Mouse (Mus musculus): ENCODE measurements around the gene Pigc. TPM values are rescaled to one million over a fixed set of nuclear protein-coding genes. Genes with fewer than 3 reads are reported as not detected.

Pigc gene
- total RNA-seq (2021) (10 to 100 TPM; 11.3 to 11.5 TPM), polyA plus RNA-seq (2012; rRNA removed) (11.6 and 19.7 TPM in 2 replicates)
- long read RNA-seq, full-length matches to known transcripts = 9 of 9 reads
- long read RNA-seq, partial matches to known transcripts = 0 of 9 reads
- long read RNA-seq, other reads (novel, unspliced or antisense) = 0 of 9 reads

- peak; percentile 70; the same call in 1 of the 2 replicates for TF ChIP-seq POLR2A (IDR thresholded peaks at IDR 0.05; ENCODE audit: insufficient read depth, low read depth, low read length)
- TF ChIP-seq EP300 (IDR thresholded peaks at IDR 0.05; ENCODE audit: insufficient read depth, low read depth, low read length) = peak; percentile 75
- TF ChIP-seq CTCF (IDR thresholded peaks at IDR 0.05) = peak; percentile 92
- Histone ChIP-seq H3K9ac (ENCODE audit: low read depth, low read length) (peak within 1 kb of the TSS; percentile 87), H3K4me3 (peak within 1 kb of the TSS; percentile 91), H3K27ac (peak within 1 kb of the TSS; percentile 85), H3K27me3 (ENCODE audit: control insufficient read depth, insufficient read depth, low read length) (no peaks in the 10 kb centered on the region), H3K79me2 (replicated peaks; ENCODE audit: control insufficient read depth, insufficient read depth, low read length) (no peaks in the 10 kb centered on the region), H3K4me1 (ENCODE audit: control insufficient read depth, insufficient read depth, low read length) (peaks cover 2% of the 10 kb centered on the region), H3K36me3 (ENCODE audit: control insufficient read depth, insufficient read depth, low read length) (peaks cover 7% of the 10 kb centered on the region)
- intact Hi-C loops (cut with DNase I) = loop anchor here (5.0 kb wide), 1 partner anchor 91 kb away; the partner anchor contains the start of gene Suco
- 1% methylated on average over 38 of the region's 38 CpGs for WGBS
- DNase-seq = peak; percentile 91 to 93
These were observed at the start of gene Pigc for GRCm38 (mm10) chr1:161968589-161969407. TSS of gene Pigc (plus strand) at chr1:161969186.

DNA sequence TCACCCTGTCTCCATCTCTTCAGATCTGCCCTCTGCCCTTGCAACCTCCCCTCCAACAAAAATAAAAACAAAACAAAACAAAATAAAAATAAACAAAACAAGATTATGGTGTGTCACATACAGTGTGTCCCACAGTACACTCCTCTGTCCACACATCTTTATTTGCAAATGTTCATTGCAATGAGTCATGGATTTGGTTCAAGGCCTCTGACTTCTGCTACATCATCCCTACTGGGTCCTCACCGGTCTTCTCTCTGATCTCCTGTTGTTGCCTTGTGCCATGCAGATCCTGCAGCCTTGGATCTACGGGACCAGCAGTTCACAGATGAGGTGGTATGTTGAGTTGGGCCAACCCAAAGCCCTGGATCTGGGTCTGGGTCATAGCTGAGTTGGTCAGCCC, 49.4 kb upstream of the Pigc start:
- intact Hi-C loops (cut with DNase I) = no loop called here
- WGBS = 99% methylated on average over 2 of the region's 2 CpGs

DNA sequence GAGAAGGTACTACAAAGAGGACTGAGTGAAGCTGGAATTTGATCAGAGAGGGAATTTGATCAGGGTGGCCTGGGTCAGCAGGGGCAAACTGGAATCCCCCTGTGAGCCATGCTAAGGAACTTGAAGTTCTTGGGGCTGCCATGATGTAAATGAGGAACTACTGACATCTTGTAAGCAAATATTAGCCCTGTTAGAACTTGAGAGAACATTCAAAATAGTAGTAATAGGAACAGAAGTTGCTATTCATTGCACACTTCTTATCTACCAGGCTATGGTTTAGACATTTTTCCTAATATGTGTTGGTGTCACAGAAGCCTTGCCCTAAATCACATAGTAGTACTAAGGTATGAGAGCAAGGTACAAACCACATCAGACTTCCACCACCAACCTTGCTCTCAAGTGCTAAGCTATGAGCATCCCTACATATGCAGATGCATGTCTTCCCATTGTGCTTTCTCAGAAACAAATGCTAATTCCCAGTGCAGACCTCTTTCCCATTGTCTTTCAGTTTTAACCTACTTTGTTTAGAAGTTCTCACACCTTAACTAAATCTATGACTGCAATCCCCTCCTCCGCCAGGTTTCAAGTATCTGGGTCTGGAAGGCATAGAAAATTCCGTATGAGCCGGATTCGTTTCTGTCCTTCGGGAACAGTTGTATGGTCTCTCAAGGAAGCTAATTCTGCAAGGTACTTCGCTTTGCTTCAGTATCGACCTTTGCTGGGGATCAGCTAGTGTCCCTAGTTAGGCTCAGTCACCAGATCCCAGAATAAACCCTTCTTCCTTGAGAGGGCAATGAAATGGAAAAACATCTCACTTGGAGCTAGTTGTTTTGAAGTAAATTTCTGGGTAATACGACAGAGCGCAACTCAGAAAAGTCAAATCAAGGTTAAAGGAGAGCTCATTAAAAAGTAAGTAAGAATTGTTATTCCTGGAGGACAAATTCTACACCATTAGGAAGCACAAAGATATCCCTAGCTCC, 48.2 kb upstream of the Pigc start:
- no peaks in the 10 kb centered on the region for H3K36me3 ChIP-seq (ENCODE audit: control insufficient read depth, insufficient read depth, low read length)
- no peaks in the 10 kb centered on the region for H3K79me2 ChIP-seq (replicated peaks; ENCODE audit: control insufficient read depth, insufficient read depth, low read length)
- no peak overlapping the region for H3K4me3 ChIP-seq
- TF ChIP-seq POLR2A (IDR thresholded peaks at IDR 0.05; ENCODE audit: insufficient read depth, low read depth, low read length) (no peak), CTCF (IDR thresholded peaks at IDR 0.05) (no peak), EP300 (IDR thresholded peaks at IDR 0.05; ENCODE audit: insufficient read depth, low read depth, low read length) (no peak)
- 89% methylated on average over 9 of the region's 9 CpGs for WGBS
- intact Hi-C loops (cut with DNase I) = no loop called here
- no peak for DNase-seq
- no peak overlapping the region for H3K27ac ChIP-seq
- H3K9ac ChIP-seq (ENCODE audit: low read depth, low read length) = no peak overlapping the region
- H3K4me1 ChIP-seq (ENCODE audit: control insufficient read depth, insufficient read depth, low read length) = no peaks in the 10 kb centered on the region
- H3K27me3 ChIP-seq (ENCODE audit: control insufficient read depth, insufficient read depth, low read length) = no peaks in the 10 kb centered on the region

More for the DNA sequence above, 49.4 kb upstream of the Pigc start:
- Histone ChIP-seq H3K4me3 (no peak overlapping the region), H3K4me1 (ENCODE audit: control insufficient read depth, insufficient read depth, low read length) (no peaks in the 10 kb centered on the region), H3K36me3 (ENCODE audit: control insufficient read depth, insufficient read depth, low read length) (no peaks in the 10 kb centered on the region), H3K27ac (no peak overlapping the region), H3K27me3 (ENCODE audit: control insufficient read depth, insufficient read depth, low read length) (no peaks in the 10 kb centered on the region), H3K9ac (ENCODE audit: low read depth, low read length) (no peak overlapping the region), H3K79me2 (replicated peaks; ENCODE audit: control insufficient read depth, insufficient read depth, low read length) (no peaks in the 10 kb centered on the region)
- no peak for TF ChIP-seq POLR2A (IDR thresholded peaks at IDR 0.05; ENCODE audit: insufficient read depth, low read depth, low read length)
- TF ChIP-seq EP300 (IDR thresholded peaks at IDR 0.05; ENCODE audit: insufficient read depth, low read depth, low read length) = no peak
- no peak for TF ChIP-seq CTCF (IDR thresholded peaks at IDR 0.05)
- no peak for DNase-seq

- TF ChIP-seq EP300 (IDR thresholded peaks at IDR 0.05; ENCODE audit: insufficient read depth, low read depth, low read length) (no peak), POLR2A (IDR thresholded peaks at IDR 0.05; ENCODE audit: insufficient read depth, low read depth, low read length) (no peak), CTCF (IDR thresholded peaks at IDR 0.05) (no peak)
- Histone ChIP-seq H3K36me3 (ENCODE audit: control insufficient read depth, insufficient read depth, low read length) (no peaks in the 10 kb centered on the region), H3K27ac (no peak overlapping the region), H3K79me2 (replicated peaks; ENCODE audit: control insufficient read depth, insufficient read depth, low read length) (no peaks in the 10 kb centered on the region), H3K4me3 (no peak overlapping the region), H3K27me3 (ENCODE audit: control insufficient read depth, insufficient read depth, low read length) (no peaks in the 10 kb centered on the region), H3K9ac (ENCODE audit: low read depth, low read length) (no peak overlapping the region), H3K4me1 (ENCODE audit: control insufficient read depth, insufficient read depth, low read length) (no peaks in the 10 kb centered on the region)
- DNase-seq = no peak
- intact Hi-C loops (cut with DNase I) = no loop called here
- WGBS = 89% methylated on average over 6 of the region's 6 CpGs
These were observed 47.1 kb upstream of the Pigc start for GRCm38 (mm10) chr1:161921928-161922327.

DNA sequence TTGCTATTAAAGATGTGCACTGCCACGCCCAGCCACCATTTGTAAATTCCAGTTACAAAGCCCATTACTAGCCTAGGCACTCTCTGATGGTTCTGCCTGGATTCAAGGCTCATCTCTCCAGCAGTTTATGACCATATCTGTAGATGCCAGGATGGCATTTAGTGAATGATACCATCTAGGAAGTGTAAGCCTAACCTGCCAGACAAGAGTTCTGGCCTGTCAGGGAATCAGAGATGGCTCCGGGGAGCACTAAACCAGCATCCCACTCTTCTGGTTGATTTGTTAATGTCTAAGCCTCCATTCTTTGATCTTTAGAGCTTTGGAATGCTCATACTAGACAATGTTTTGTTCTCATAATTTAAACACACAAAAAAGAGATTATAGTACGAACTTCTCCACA, 44.7 kb upstream of the Pigc start:
- H3K9ac ChIP-seq (ENCODE audit: low read depth, low read length) = no peak overlapping the region
- intact Hi-C loops (cut with DNase I) = no loop called here
- H3K27me3 ChIP-seq (ENCODE audit: control insufficient read depth, insufficient read depth, low read length) = no peaks in the 10 kb centered on the region
- H3K4me3 ChIP-seq = no peak overlapping the region
- no peaks in the 10 kb centered on the region for H3K4me1 ChIP-seq (ENCODE audit: control insufficient read depth, insufficient read depth, low read length)
- no peaks in the 10 kb centered on the region for H3K36me3 ChIP-seq (ENCODE audit: control insufficient read depth, insufficient read depth, low read length)
- H3K79me2 ChIP-seq (replicated peaks; ENCODE audit: control insufficient read depth, insufficient read depth, low read length) = no peaks in the 10 kb centered on the region
- WGBS = 97% methylated on average over 3 of the region's 3 CpGs
- no peak for DNase-seq
- H3K27ac ChIP-seq = no peak overlapping the region
- no peak for TF ChIP-seq CTCF (IDR thresholded peaks at IDR 0.05)

Data from heart, adult 2 months (tissue).